Mouse (Mus musculus): ENCODE data around the gene Rab35. TPM values are rescaled to one million over a fixed set of nuclear protein-coding genes. Genes with fewer than 3 reads are reported as not detected.
A peak's percentile ranks its signal among the peaks of the same experiment; 100 is the strongest.

Gene Rab35
- polyA plus RNA-seq, 2 experiments from 2014 or later = 7.3 to 8.1 TPM

DNA sequence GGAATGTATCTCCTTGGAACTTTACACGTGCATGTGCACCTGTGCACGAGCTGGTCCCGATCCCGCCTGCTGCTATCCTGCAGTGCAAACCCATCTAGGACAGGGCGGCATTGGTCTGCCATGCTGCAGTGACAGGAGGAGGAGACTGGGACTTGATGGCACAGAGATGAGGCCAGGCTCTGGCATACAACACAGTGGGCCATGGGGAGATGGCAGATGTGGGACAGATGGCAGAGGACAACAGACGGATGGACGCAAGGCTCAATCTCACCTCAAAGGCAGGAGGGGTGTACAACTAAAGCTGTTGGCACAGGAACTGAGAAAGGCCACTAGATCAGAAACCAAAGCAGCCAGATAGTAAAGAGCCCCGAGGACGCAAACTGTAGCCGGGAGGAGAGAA lies 19.2 kb downstream of the Rab35 start:
- no peak for ATAC-seq

- ATAC-seq = no peak
Measured at GRCm38 (mm10) chr5:115651821-115652220, 20.1 kb downstream of the Rab35 start.

DNA sequence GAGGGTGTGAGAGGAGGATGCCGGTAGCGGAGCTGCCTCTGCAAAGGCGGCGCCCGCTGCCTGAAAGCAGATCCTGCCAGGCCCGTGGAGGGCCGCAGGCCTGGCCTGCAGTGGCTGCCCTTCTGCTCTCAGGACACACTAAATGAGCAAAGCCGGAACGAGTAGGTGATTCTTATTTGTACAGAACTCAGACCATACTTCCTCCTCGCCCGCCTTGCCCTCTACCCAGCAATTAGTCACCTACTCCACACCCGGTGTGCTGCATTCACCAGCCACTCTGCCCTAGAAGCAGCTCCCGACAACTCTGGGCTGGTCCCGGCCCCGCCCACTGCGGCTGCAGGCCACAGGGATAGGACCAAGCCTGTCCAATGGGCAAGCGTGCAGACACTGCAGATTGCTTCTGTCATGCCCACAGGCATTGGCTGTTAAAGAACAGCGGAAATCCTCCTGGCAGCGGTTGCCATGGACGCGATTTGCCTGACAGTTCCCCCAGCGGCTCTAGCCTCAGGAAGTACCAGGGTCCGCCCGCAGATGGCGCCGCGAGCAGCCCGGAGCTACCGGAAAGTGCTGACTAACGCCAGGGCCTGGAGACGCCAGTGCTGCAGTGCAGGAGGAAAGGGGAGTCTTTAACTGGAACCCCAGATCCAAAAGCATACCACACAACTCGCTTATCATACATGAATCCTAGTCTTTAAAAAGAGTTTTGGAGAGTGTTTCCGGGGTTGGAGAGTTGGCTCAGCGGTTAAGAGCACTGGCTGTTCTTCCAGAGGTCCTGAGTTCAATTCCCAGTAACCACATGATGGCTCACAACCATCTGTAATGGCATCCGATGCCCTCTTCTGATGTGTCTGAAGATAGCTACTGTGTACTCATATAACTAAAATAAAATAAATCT lies 21.2 kb downstream of the Rab35 start:
- peak; percentile 99 for ATAC-seq

- ATAC-seq = no peak
Measured at GRCm38 (mm10) chr5:115653776-115654175, 22.1 kb downstream of the Rab35 start.

DNA sequence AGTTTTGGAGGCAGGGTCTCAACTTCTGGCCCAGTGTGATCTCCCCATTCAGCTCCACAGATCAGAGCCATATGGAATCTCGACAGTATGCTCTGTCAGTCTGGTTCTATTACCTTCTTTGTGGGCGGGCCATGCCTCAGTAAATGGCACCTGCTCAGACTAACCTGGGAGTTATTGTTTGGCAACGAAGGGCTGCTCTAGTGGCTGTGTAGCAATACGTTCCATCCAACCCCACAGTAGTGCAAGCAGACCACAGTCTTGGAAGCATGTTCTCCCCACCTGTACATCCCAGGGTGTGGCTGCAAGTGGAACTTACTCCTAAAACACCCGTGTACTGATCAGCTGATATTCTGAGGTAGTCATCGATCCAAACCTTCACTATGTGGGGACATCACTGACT lies 25.0 kb downstream of the Rab35 start:
- no peak for ATAC-seq

DNA sequence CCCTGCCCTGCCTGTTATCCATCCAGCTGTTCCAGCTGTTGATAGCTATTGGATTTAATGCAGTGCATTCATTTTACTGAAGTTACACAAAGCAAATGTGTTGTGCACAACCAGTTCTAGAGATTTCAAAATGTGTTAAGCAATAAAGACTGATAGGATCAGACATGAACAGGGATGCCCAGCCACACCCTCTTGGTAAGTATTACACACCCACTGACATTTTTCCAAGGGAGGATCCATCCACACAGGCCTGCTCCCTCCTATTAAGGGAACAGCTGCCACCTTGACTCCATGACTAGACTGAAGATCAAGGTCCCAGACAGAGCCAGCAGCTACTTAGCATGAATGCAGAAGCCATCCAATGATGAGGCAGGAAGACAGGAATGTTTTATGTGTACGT lies 25.5 kb downstream of the Rab35 start:
- ATAC-seq = no peak

GRCm38 (mm10) chr5:115658352-115658751 lies 26.6 kb downstream of the Rab35 start:
- ATAC-seq = no peak

- no peak for ATAC-seq
Measured at GRCm38 (mm10) chr5:115662658-115663057, 30.9 kb downstream of the Rab35 start.

- no peak for ATAC-seq
Measured at GRCm38 (mm10) chr5:115666366-115667065, 34.8 kb downstream of the Rab35 start.

DNA sequence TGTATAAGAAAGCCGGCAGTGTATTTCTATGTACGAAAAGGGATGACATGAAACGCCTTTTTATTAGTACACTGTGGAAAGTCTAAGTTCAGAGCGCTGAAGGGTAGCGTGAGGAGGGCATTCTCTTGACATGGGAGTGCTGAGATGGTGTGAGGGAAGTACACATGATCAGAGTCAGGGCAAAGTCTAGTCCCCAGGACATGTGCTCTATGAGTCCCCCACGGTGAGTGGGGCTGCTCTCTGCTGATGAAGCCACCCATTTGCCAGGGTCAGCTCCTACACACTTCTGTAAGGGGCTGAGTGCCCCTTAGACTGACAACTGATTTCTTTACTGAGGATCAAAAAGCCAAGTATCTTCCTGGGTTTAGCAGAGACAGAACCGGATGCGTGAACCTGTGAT lies 35.5 kb downstream of the Rab35 start:
- no peak for ATAC-seq

GRCm38 (mm10) chr5:115667894-115668293 lies 36.2 kb downstream of the Rab35 start:
- no peak for ATAC-seq

- ATAC-seq = no peak
Measured at GRCm38 (mm10) chr5:115668986-115669385, 37.3 kb downstream of the Rab35 start.

- ATAC-seq = no peak
Measured at GRCm38 (mm10) chr5:115669974-115670373, 38.3 kb downstream of the Rab35 start.

DNA sequence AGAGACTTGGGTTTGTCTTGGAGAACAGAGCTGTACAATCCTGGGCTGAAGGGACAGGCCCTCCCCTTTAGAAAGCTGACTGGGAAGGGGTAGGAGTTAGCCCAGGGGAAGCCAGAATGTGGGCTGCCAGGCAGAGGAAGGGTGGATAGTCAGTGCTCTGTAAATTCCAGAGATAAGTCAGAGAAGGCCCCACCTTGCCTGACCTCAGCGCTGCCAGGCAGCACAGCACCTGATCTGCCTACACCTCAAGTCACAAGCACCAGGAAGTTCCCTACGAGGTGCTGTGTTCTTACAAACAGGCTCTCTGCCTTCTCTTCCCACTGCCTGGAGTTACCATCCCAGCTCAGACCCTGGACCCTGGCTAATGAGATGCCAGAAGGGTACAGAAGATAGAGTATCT lies 38.7 kb downstream of the Rab35 start:
- ATAC-seq = no peak

- ATAC-seq = no peak
Measured at GRCm38 (mm10) chr5:115671846-115672245, 40.1 kb downstream of the Rab35 start.

- no peak for ATAC-seq
Measured at GRCm38 (mm10) chr5:115685126-115685525, 53.4 kb downstream of the Rab35 start.

GRCm38 (mm10) chr5:115686716-115687115 lies 55.0 kb downstream of the Rab35 start:
- ATAC-seq = no peak

- ATAC-seq = peak; percentile 60
Measured at GRCm38 (mm10) chr5:115693271-115693670, 61.6 kb downstream of the Rab35 start.

DNA sequence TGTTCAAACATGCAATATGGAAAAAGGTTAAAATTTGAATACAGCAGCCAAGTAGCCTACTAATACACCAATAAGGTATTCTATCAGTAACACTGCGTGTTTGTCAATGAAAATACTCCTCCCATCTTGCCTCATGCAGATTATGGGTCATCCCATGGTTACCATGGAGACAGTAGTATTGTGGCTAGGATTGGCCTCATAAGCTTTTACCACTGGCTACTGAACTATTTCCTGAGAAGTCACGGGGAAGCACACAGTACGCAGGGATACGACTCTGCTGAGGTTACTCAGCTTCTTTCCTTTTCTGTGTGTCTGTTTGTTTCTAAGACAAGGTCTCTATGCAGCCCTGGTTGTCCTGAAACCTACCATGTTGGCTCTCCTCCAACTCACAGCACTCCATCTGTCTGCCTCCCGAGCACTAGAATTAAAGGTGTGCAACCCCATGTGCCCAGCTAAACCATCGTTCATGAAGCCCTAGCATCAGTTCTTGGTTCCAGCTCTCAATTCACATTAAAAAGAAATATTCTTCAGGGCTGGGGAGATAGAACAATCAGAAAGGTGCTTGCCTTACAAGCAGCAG lies 63.6 kb downstream of the Rab35 start:
- ATAC-seq = no peak

DNA sequence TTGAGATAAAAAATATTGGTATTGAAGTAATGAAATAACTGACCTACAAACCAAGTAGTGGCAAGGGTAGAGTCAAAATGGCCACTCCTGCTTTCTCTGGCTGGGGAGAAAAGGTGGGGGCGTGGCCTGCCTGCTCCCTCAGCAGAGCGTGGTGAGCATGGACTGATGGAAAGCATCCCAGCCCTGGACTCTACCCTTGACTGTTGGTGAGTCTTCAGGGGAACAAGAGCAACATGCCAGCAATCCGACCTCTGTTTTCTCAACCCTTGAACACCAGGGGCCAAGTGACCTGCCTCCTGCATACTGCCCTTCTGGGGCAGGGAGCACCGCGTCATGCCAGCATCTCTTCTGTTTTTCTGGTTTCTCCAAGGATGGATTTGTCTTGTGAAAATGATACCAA lies 65.1 kb downstream of the Rab35 start:
- ATAC-seq = no peak

All from CD4-positive, CD25-positive, alpha-beta regulatory T cell, adult 4 months (primary cell).